Mouse (Mus musculus): ENCODE results near the gene 1110017D15Rik.

- TF ChIP-seq POLR2A (IDR thresholded peaks at IDR 0.05; ENCODE audit: borderline replicate concordance, extremely low read depth, low read depth, low read length) (no peak), CTCF (IDR thresholded peaks at IDR 0.05; ENCODE audit: insufficient read depth, low read length) (no peak)
Observed at GRCm38 (mm10) chr4:41471384-41471689, 45.8 kb downstream of the 1110017D15Rik start.

All from lung, adult 2 months (tissue).